Mouse (Mus musculus) fat pad, adult 2 months (tissue): Measurements from ENCODE around the gene Gm20388.
A peak's percentile ranks its signal among the peaks of the same experiment; 100 is the strongest.

Source experiments
- DNase-seq: peaks from one replicate; pipeline ENCODE4 v3.0.0-alpha.2; 2011; ENCODE audit warnings: low read depth, low spot score; ENCODE audit errors: extremely low read depth

Gene Gm20388

DNA sequence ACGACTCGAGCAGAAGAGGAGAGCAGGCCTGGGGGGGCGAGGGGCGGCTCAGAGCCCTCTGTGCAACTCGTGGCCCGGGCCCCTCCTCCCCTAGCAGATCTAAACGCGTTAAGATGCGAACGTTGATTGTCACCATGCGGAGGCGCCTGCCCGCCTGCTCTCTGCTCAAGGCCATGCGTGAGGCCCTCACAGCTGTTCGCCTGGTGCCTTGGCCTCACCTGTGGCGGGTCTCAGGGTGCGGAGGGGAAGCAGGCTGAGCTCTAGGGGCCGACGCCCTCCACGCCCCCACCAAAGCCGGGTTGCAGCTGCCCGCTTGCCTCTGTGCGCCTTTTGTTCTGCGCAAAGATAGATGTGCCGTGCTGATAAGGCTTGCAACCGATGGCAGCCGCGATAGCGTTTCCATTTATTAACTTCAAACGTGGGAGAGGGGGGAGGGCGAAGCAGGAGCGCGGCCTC is 2373.6 kb downstream of the Gm20388 start:
- no peak for DNase-seq

DNA sequence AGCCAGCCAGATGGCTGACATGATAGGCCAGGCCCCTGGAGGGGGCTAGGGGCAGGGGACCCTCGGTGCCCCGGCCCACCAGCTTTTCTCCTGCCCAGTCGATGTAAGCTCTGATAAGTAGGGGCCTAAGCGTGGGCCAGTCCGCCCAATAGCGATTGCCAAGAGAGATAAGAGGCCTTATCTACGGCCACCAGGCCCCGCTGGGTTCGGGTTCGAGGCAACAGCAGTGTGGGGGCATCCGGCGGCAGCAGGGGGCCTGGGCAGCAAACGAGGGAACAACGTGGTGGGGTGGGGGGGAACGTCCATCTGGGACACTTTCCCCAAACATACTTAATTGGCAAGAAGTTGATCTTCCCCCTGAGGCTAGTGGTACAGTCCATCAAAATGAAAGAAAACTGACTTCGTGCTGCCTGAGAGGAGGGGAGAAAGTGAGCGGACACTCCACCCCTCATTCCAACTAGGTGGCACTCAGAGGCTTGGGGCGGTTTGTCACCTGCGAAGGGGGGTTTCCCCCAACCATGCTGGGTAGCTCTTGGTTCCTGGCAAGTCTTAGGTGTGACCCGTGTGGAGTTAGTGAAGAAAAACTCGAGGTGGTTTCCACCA is 2374.1 kb downstream of the Gm20388 start:
- DNase-seq = no peak

DNA sequence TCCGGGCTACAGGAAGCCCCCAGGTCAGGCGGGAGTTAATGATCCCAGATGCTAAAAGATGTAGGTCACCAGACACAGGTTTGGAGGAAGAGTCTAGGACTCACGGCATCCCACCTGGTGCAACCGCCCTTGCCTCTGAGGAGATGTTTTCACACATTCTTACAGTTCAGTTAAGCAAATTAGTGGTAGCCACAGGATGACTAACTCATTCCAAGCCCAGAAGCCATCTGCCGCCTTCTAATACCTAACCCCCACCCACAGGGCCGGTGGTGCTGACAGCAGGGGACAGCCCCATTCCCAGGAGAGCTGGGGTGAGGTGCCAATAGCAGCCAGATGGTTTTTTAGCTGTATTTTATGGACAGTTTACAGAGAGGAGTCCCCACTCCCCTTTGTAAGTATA is 2375.1 kb downstream of the Gm20388 start:
- DNase-seq = no peak

DNA sequence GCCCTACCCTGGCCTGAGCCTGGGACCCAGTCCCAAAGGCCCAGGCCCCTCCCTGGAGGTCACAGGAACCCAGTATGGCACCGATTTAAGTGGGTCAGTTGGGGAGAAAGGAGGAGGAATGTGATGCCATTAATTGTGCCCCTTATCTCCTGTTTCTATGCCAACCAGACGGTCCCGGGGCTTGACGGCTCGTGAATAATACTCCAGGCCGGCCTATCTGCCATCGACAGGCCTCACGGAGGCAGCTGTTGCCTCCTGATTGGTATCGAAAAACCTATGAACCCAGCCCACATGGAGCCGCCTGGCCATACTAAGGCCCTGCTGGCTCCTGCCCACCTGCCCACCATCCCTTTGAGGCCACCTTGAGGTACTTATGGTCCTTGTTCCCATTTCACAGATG is 2376.3 kb downstream of the Gm20388 start:
- DNase-seq = no peak

DNA sequence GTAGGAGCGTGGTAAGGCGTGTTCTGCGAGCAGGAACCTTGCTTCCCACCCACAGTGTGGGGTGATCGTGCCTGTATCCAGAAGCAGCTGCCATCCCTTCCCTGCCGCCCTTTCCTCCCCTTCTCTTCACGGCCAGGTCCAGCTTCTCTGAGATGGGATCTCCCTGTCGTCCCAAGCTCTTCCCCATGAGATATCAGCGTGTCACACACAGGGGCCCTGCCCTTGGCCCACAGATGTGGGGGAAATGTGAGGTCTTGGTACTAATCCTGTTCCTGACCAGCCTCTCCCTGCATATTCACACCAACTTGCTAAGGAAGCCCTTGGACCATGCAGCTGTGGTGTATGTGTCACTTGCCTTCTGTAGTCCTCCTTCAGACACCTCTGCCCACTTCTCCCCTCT is 2377.1 kb downstream of the Gm20388 start:
- DNase-seq = no peak

DNA sequence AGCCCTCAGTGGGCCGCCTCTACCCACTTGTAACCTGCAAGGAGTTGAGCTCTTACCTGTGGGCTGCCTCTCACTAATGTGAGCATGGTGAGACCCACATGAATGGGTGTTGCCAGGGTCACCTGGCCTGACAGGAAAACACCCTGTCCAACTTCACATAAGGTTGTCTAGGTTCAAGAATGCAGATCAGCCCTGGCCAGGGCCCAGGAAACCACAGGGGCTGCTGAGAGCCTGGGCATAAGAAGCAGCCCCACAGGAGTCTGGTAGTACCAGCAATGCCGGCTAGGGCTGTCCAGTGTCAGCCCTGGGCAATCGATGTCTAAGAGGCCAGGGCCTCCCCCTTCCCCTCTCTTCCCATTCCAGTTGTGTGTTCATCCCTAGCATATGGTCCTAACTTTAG is 2377.7 kb downstream of the Gm20388 start:
- no peak for DNase-seq

DNA sequence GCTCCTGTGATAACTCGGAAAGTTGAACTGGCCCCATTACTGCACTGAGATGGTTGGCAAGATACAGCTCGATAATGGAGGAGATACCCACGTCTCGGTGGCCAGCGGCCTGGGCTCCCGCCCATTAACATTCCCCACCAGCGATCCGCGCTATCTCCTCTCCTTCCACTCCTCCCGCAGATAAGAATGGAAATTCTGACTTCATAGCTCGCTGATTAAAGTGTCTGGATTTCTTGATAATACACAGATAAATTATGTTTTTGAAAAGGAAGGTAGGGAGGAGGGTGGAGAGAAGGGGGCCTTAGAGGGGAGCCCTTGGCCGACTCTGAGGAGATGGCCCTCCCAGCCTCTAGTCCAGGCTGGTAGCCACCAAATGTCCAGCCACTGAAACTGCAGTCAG is 2380.4 kb downstream of the Gm20388 start:
- DNase-seq = no peak

DNA sequence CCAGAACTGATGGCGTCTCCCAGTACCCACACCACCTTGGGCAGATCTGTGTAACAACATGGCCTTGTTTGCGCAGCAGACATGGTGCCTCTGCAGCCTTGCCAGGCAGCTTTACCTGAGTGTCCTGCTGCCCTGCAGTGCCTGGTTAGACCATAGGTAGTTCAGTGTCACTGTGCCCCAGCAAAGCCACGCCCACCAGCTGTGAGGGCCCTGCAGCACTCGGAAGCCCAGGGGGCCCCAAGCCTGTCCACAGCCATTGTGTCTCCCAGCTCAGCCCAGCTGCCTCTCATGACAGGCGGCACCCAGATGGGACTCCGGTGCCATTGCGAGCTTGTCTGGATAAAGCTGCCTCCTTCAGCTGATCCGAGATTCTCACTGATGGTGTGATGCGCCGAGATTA is 2380.9 kb downstream of the Gm20388 start:
- no peak for DNase-seq

DNA sequence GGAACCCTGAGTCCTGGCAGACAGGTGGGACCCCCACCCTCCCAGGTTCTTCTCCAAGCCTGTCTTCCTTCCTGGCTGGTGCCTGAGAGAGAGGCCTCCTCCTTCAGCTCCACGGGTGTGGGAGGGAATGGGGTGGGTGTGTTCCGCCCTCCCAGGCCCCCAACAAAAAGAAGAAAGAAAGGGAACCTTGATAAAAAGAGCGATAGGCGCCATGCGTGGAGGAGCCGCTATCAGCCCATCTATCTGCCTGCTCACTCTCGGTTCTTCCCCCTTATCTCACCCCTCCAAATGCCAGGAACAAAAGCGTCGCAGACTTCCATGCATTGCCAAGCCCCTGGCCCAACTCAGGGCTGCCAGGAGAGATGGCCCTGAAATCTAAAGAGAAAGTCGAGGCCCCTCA is 2382.8 kb downstream of the Gm20388 start:
- no peak for DNase-seq

DNA sequence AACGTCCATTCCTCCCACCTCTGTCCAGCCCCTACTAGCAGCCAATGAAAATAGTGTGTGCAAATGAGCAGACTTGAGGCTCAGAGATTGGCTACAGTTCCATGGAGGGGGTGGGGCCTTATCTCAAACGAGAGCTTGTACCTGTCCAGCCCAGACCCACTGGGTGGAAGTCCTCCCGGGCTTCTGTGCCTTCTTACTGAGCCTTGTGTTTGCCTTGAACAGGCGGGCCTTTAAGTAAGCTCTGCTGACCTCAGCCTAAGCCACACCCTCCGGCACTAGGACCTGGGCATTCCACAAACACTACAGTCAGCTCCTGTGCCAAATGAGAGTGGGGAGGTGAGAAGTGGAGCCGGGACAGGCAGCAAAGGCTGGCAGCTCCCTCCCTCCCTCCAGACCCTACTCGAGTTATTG is 2383.6 kb downstream of the Gm20388 start:
- DNase-seq = peak; percentile 43

DNA sequence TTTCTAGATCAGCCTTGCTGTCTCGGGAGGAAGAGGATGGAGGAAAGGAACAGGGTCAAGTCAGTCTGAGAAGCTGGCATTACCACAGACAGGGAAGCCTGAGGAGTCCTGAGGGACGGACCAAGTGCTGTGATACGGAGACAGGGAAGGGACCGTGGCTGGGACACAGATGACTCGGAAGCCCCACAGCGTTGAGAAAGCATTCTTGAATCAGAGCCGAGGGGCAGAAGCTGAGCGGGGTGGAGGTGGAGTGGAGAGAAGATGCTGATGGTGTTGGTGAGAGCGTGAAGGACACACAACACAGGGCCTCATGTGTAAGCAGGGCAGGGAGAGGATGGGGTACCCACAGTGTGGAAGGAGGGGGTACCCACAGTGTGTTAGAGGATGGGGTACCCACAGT is 2384.7 kb downstream of the Gm20388 start:
- DNase-seq = no peak

DNA sequence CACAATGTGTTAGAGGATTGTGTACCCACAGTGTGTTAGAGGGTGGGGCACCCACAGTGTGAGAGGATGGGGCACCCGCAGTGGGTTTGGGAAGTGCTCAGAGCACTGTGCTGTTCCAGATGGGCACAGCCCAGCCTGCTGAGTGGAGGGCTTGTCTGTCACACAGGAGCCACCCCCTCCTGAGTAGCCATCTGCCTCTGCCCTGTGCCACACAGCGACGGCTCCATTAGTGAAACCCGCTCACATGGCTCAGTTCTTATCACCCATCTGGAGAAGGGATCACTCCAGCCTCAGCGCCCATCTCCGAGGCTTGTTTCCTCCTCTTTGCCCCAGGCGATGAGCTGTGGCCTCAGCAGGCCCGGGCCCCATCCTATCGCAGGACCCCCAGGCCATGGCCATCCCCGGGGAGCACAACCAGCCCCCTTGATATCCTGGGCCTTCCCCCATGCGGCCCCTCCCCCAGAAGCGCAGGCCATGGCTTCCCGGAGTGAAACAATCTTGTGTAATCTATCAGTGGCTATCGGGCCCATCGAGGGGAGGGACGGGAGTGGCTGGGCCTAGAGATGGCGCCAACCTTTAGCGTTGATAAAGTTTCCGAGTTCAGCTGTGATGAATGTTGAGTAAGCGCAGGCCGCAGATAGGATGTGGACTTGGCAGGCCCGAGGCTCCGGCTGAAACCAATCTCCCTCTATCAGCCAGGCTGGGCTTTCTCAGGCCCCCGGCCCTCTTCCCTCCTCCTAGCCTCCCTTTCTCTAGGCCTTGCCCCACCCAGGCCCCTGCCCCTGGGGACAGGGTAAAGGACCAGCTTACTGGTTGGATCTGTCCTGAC is 2385.7 kb downstream of the Gm20388 start:
- DNase-seq = no peak

DNA sequence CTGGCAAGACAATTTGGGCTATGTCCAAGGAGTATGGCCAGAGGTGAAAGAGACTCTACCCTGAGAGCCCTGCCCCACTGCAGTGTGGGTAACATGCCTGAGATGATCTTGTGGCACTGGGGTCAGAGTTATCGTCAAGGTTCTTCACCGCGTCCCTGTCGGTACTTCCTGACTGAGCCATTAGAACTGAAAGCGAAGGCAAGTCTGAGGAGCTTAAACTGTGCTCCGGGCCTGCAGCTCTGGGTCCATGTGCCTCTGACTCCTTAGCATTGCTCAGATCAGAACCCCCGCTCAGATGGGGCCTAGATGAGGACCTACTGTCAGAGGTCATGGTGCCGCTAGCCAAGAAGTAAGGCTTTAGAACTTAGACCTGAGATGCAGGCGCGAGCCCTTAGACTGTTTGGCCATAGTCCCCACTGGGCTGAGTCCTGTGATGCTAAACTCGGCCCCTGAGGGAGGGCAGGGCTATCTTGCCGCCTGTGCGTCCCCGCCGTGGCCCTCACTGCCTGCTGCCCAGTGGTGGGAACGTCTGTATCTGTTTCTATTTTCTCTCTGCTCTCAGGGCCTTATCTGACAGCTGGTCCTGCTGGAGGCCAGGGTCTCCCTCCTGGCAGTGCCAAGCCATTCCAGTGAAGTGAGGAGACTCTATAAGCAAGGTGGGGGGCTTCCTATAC is 2389.1 kb downstream of the Gm20388 start:
- no peak for DNase-seq

DNA sequence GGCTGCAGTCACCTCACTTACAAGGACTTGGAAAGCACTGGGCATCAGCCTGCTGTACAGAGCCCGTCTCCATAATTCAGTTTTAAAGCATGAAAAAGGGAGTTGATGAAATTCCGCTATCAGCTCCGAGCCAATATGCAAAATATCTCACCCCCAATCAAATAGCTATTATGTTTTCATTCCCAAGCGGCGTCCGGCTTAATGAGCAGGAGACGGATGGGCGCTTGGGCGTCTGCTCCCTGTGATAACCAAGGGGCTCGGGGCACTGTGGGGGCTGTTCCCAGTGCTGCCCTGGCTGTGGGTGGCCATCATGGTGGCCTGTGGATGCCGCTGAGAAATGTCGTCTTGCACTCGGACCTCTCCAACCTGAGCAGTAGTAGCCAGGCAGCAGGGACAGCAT is 2390.4 kb downstream of the Gm20388 start:
- no peak for DNase-seq

DNA sequence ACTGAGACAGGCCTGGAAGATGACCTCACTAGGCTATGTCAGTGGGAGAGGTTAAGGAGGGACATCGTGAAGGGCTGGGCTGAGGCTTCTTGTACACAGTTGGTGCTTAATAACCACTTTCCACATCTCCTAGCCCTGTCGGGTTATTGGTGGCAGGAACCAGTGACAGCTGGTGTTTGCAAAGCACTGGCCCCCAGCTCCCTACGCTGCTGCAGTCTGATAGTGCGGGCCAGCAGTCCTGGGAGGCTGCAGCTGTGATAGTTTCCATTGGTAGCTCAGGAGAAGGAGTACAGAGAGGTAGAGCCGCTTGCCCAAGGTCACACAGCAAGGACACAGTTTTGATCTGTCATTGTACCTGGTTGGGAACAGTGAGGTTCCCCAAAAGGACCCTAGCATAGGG is 2391.2 kb downstream of the Gm20388 start:
- no peak for DNase-seq

DNA sequence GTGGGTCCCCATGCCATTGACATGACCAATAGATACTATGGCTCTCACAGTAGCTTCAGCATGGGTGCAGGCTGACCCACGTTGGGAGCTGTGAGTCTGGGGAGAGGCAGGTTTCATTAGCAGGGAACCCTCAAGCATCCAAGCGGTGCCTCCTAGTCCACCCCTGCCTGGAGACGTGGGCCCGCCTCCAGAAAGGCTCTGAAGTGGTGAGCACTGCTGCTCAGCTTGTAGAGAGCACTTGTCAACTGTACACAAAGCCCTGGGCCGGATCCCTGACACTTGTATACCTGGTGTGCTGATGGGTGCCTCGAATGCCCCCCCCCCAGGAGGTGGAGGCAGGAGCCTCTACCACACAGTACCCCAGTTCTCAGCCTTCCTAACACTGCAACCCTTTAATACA is 2392.8 kb downstream of the Gm20388 start:
- DNase-seq = no peak

DNA sequence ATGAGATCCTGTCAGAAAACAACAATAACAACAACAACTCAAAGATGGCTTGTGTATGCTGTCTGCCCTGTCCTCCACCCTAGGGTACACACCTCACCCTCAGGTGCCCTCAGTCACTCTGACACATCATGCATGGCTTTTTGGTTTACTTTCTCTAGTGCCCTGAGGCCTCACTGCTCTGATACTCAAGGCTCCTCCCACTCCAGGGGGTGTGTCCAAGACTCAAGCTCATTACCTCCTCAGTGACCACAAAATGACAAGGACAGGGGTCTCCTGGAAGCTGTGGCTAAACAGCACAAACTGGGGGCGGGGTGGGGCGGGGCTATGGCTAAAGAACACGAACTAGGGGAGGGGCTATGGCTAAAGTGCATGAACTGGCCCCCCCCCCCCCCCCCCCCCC is 2393.4 kb downstream of the Gm20388 start:
- no peak for DNase-seq

DNA sequence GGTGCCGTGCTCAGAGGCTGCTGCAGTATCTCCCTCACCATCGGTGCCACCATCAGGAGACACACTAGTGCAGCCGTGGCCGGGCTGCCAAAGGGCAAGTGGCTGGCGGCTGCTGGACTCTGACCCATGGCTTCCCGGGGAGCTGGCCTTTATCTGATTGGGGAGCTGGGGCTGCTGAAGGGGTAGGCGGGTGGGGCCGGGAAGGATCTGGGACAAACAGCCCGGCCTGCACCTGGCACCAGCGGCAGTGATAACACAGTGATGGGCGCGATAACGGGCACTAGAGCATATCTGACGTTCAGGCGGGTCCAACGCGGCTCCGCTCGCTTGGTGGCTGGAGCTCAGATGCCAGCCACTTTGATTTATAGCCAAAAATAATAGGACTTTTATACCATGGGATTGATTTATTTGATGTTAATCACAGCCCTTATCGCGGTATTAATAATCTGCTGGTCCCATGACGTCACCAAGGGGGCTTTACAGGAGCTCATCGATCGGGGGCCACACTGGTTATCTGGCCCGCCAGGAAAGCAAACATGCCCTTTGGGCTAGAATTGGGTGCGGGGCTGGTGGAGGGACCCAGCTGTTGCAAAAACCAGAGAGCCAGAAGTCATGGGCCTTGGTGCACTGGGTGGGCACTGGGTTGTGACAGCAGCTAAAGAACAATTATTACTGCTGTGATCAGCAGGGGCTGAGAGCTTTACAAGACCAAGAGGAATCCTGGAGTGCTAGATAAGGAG is 2396.2 kb downstream of the Gm20388 start:
- DNase-seq = no peak

DNA sequence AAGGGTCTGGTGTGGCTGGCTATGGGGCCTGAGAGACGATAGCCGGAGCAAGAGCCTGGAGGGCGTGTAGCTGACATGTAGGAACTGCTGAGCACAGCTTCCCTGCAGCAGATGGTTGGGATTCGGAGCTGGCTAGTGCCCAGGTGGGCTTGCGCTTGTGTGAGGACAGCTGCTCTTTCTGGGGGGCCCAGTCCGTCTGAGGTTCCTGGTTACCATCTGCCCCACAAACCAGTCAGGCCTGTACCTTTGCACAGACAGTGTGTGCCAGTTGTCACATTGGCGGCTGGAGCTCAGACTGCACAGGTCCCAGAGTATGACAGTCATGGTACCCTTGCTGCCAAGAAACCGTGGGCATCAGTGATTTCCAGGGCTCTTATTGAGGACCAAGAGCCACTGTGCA is 2397.2 kb downstream of the Gm20388 start:
- DNase-seq = no peak

DNA sequence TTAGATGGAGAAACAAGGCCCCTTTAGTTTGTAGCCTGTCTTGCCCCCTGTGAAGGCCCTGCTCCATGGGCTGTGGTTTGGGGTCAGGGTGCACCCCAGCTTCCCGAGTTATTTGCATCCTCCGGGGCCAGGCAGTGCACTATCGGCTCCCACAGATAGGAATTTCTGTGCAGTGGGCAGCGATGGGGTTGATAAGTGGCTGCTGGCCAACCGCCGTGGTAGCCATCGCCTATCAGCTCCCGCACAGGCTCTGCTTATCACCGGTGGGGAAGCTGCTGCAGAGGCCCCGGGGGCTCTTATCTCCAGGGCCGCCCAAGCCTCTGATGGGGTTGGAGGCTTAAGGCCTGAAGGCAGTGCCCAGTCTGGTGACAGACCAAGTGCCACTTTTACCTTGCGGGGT is 2398.6 kb downstream of the Gm20388 start:
- no peak for DNase-seq

DNA sequence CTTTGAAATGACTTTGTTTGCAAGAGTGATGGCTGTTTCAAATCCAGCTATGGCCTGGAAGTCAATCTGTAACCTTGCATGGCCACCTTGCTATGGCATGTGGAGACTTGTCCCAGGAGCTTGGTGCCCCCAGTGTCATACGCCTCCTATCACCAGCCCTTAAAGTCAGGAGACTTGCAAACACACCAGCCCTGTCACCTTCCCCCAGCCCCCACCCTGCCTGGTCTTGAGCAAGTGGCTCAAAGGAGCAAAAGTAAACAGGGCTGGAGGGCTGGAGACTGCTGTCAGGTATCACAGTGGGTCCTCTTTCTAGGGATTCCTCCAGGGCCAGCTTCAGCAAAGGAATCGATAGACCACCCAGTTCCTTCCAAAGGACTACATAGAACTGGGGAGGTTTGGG is 2400.5 kb downstream of the Gm20388 start:
- DNase-seq = no peak
